Mouse (Mus musculus) liver, embryonic 14.5 days (tissue): Measurements from ENCODE around the gene Ormdl2.

Experiments
- CTCF ChIP-seq: IDR thresholded peaks from 2 replicates; pipeline ENCODE4 v1.5.1; 2016; ENCODE audit warnings: antibody characterized with exemption, low read depth, control low read depth
- EP300 ChIP-seq: IDR thresholded peaks from 2 replicates; pipeline ENCODE4 v1.6.1; 2016; ENCODE audit warnings: antibody characterized with exemption, low read depth

- no peak for TF ChIP-seq CTCF
- TF ChIP-seq EP300 = no peak
Measured at GRCm38 (mm10) chr10:128801981-128802495, 19.4 kb downstream of the Ormdl2 start.
